Mouse (Mus musculus) embryonic fibroblast, embryonic 13.5 days (primary cell): ENCODE results near the gene Mief1.

ENCODE experiments used
- CTCF ChIP-seq: IDR thresholded peaks from 2 replicates; pipeline ENCODE4 v1.5.1; 2011; ENCODE audit warnings: mild to moderate bottlenecking, control low read depth, low read length, moderate library complexity, borderline replicate concordance; ENCODE audit not compliant: insufficient read depth
- POLR2A ChIP-seq: IDR thresholded peaks from 2 replicates; pipeline ENCODE4 v1.6.1; 2011; ENCODE audit warnings: low read depth, mild to moderate bottlenecking, control low read depth, low read length, moderate library complexity

- TF ChIP-seq CTCF, result no peak
- TF ChIP-seq POLR2A, result no peak
These were observed 14.8 kb downstream of the Mief1 start for GRCm38 (mm10) chr15:80248596-80248995.
